Mouse (Mus musculus) spleen, postnatal 14 days (tissue): Measurements from ENCODE around the gene Grid2ip.

Experiments used
- DNase-seq, 2 experiments: peaks; one replicate each; pipeline ENCODE4 v3.0.0; 2021 to 2022; ENCODE audit warnings: low spot score in 2 of 2

The Grid2ip gene

GRCm38 (mm10) chr5:143410841-143411395 is 53.8 kb downstream of the Grid2ip start:
- no peak for DNase-seq

DNA sequence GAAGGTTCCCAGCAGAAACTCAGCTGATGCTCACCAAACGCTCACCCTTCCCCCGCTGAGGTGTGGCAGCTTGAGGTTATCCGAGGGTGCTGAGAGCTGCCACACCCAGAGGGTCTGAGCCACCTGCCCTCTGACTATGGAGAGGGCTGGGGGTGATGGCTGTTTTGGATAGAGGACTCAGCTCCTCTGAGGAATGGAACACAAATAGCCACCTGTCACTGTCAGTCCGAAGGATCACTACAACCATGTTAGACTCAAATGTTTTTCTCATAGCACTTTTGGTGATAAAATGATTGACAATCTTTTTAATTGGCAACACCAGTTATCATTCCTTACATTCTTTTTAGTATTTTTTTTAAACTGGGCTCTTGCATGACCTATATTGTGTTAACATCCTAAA is 64.3 kb downstream of the Grid2ip start:
- DNase-seq: no peak

- no peak for DNase-seq
Measured at GRCm38 (mm10) chr5:143422990-143423389, 65.9 kb downstream of the Grid2ip start.

GRCm38 (mm10) chr5:143423899-143424519 is 66.9 kb downstream of the Grid2ip start:
- DNase-seq: peak; percentile 40 to 59

DNA sequence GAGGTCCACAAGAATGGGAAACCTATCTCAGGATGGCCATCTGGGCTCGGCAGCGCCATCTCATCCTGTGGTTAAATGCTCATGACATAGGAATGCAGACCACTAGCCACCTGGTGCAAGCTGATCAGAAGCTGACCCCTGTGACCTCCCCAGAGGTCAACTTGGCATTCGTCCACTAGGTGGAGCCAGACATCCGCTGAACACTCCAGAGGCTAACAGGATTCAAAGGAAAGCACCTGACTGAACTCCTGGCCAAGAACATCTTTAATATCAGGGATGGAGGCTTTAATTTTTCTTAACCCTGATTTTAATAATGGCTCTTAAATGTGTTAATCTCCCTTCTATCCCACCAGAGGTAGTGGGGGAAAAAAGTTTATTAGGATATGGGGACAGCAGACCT is 77.3 kb downstream of the Grid2ip start:
- peak; percentile 57 to 79 for DNase-seq

DNA sequence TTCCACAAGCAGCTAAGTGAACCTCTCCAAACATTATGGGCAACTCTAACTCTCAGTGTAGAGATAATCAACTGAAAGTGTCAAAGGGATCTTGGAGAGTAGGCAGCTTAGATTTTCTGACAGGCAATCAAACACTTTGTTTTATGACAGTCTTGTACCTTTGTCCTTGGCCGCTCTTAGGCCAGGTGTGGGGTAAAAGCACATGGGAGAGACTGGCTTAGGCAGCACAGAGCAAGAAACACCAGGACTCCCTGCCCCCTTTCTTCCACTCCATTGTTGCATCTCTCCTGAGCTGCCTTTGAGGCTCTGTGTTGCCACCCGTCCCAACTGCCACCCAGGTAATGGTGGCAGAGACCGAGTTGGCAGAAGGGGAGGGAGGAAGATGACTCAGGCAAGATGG is 84.2 kb downstream of the Grid2ip start:
- no peak for DNase-seq

GRCm38 (mm10) chr5:143441753-143442152 is 84.6 kb downstream of the Grid2ip start:
- DNase-seq: no peak
